Mouse (Mus musculus): ENCODE measurements around the gene Rbms3. TPM values are rescaled to one million over a fixed set of nuclear protein-coding genes. Genes with fewer than 3 reads are reported as not detected.

Rbms3 gene
- 5.0 and 5.3 TPM in 2 replicates for polyA plus RNA-seq (2012; rRNA removed)

GRCm38 (mm10) chr9:117629771-117630170, at the start of gene Rbms3:
Gene Rbms3 (minus strand): TSS chr9:117629913.
- Histone ChIP-seq H3K4me3 (ENCODE audit: insufficient read depth, low read length) (no peak within 1 kb of the TSS), H3K27ac (ENCODE audit: insufficient read depth, low read length) (no peak within 1 kb of the TSS), H3K4me1 (ENCODE audit: control insufficient read depth, insufficient read depth, low read length) (no peaks in the 10 kb centered on the region)
- TF ChIP-seq POLR2A (IDR thresholded peaks at IDR 0.05; ENCODE audit: extremely low read depth, insufficient read depth, low read length) = no peak
- no peak for TF ChIP-seq CTCF (IDR thresholded peaks at IDR 0.05; ENCODE audit: extremely low read depth, insufficient read depth, low read length)

- no peaks in the 10 kb centered on the region for H3K4me1 ChIP-seq (ENCODE audit: control insufficient read depth, insufficient read depth, low read length)
- TF ChIP-seq CTCF (IDR thresholded peaks at IDR 0.05; ENCODE audit: extremely low read depth, insufficient read depth, low read length) = no peak
- no peak for TF ChIP-seq POLR2A (IDR thresholded peaks at IDR 0.05; ENCODE audit: extremely low read depth, insufficient read depth, low read length)
- H3K27ac ChIP-seq (ENCODE audit: insufficient read depth, low read length) = no peak overlapping the region
- no peak overlapping the region for H3K4me3 ChIP-seq (ENCODE audit: insufficient read depth, low read length)
Observed at GRCm38 (mm10) chr9:117673311-117673710, 43.6 kb upstream of the Rbms3 start.

GRCm38 (mm10) chr9:117654626-117655025, 24.9 kb upstream of the Rbms3 start:
- TF ChIP-seq CTCF (IDR thresholded peaks at IDR 0.05; ENCODE audit: extremely low read depth, insufficient read depth, low read length) (no peak), POLR2A (IDR thresholded peaks at IDR 0.05; ENCODE audit: extremely low read depth, insufficient read depth, low read length) (no peak)
- H3K4me1 ChIP-seq (ENCODE audit: control insufficient read depth, insufficient read depth, low read length) = no peaks in the 10 kb centered on the region
- no peak overlapping the region for H3K4me3 ChIP-seq (ENCODE audit: insufficient read depth, low read length)
- H3K27ac ChIP-seq (ENCODE audit: insufficient read depth, low read length) = no peak overlapping the region

- H3K4me3 ChIP-seq (ENCODE audit: insufficient read depth, low read length) = no peak overlapping the region
- TF ChIP-seq POLR2A (IDR thresholded peaks at IDR 0.05; ENCODE audit: extremely low read depth, insufficient read depth, low read length) = no peak
- TF ChIP-seq CTCF (IDR thresholded peaks at IDR 0.05; ENCODE audit: extremely low read depth, insufficient read depth, low read length) = no peak
- no peak overlapping the region for H3K27ac ChIP-seq (ENCODE audit: insufficient read depth, low read length)
- no peaks in the 10 kb centered on the region for H3K4me1 ChIP-seq (ENCODE audit: control insufficient read depth, insufficient read depth, low read length)
Observed at GRCm38 (mm10) chr9:117653641-117654040, 23.9 kb upstream of the Rbms3 start.

- H3K4me3 ChIP-seq (ENCODE audit: insufficient read depth, low read length) = no peak overlapping the region
- H3K4me1 ChIP-seq (ENCODE audit: control insufficient read depth, insufficient read depth, low read length) = no peaks in the 10 kb centered on the region
- no peak overlapping the region for H3K27ac ChIP-seq (ENCODE audit: insufficient read depth, low read length)
- TF ChIP-seq POLR2A (IDR thresholded peaks at IDR 0.05; ENCODE audit: extremely low read depth, insufficient read depth, low read length) (no peak), CTCF (IDR thresholded peaks at IDR 0.05; ENCODE audit: extremely low read depth, insufficient read depth, low read length) (no peak)
Observed at GRCm38 (mm10) chr9:117646131-117646530, 16.4 kb upstream of the Rbms3 start.

- no peaks in the 10 kb centered on the region for H3K4me1 ChIP-seq (ENCODE audit: control insufficient read depth, insufficient read depth, low read length)
- no peak overlapping the region for H3K27ac ChIP-seq (ENCODE audit: insufficient read depth, low read length)
- H3K4me3 ChIP-seq (ENCODE audit: insufficient read depth, low read length) = no peak overlapping the region
- no peak for TF ChIP-seq POLR2A (IDR thresholded peaks at IDR 0.05; ENCODE audit: extremely low read depth, insufficient read depth, low read length)
- no peak for TF ChIP-seq CTCF (IDR thresholded peaks at IDR 0.05; ENCODE audit: extremely low read depth, insufficient read depth, low read length)
Observed at GRCm38 (mm10) chr9:117641090-117641782, 11.5 kb upstream of the Rbms3 start.

GRCm38 (mm10) chr9:117638623-117639185, 9.0 kb upstream of the Rbms3 start:
- Histone ChIP-seq H3K27ac (ENCODE audit: insufficient read depth, low read length) (no peak overlapping the region), H3K4me1 (ENCODE audit: control insufficient read depth, insufficient read depth, low read length) (no peaks in the 10 kb centered on the region), H3K4me3 (ENCODE audit: insufficient read depth, low read length) (no peak overlapping the region)
- no peak for TF ChIP-seq CTCF (IDR thresholded peaks at IDR 0.05; ENCODE audit: extremely low read depth, insufficient read depth, low read length)
- no peak for TF ChIP-seq POLR2A (IDR thresholded peaks at IDR 0.05; ENCODE audit: extremely low read depth, insufficient read depth, low read length)

GRCm38 (mm10) chr9:117636492-117636891, 6.8 kb upstream of the Rbms3 start:
- no peak for TF ChIP-seq CTCF (IDR thresholded peaks at IDR 0.05; ENCODE audit: extremely low read depth, insufficient read depth, low read length)
- no peak for TF ChIP-seq POLR2A (IDR thresholded peaks at IDR 0.05; ENCODE audit: extremely low read depth, insufficient read depth, low read length)
- Histone ChIP-seq H3K27ac (ENCODE audit: insufficient read depth, low read length) (no peak overlapping the region), H3K4me1 (ENCODE audit: control insufficient read depth, insufficient read depth, low read length) (no peaks in the 10 kb centered on the region), H3K4me3 (ENCODE audit: insufficient read depth, low read length) (no peak overlapping the region)

GRCm38 (mm10) chr9:117627173-117627572, 2.5 kb downstream of the Rbms3 start:
- Histone ChIP-seq H3K4me1 (ENCODE audit: control insufficient read depth, insufficient read depth, low read length) (no peaks in the 10 kb centered on the region), H3K4me3 (ENCODE audit: insufficient read depth, low read length) (no peak overlapping the region), H3K27ac (ENCODE audit: insufficient read depth, low read length) (no peak overlapping the region)
- TF ChIP-seq POLR2A (IDR thresholded peaks at IDR 0.05; ENCODE audit: extremely low read depth, insufficient read depth, low read length) (no peak), CTCF (IDR thresholded peaks at IDR 0.05; ENCODE audit: extremely low read depth, insufficient read depth, low read length) (no peak)

GRCm38 (mm10) chr9:117600781-117601180, 28.9 kb downstream of the Rbms3 start:
- H3K4me1 ChIP-seq (ENCODE audit: control insufficient read depth, insufficient read depth, low read length) = no peaks in the 10 kb centered on the region
- H3K4me3 ChIP-seq (ENCODE audit: insufficient read depth, low read length) = no peak overlapping the region
- TF ChIP-seq CTCF (IDR thresholded peaks at IDR 0.05; ENCODE audit: extremely low read depth, insufficient read depth, low read length) (no peak), POLR2A (IDR thresholded peaks at IDR 0.05; ENCODE audit: extremely low read depth, insufficient read depth, low read length) (no peak)
- H3K27ac ChIP-seq (ENCODE audit: insufficient read depth, low read length) = no peak overlapping the region

All from cortical plate, adult 2 months (tissue).